Mouse (Mus musculus) E14TG2a.4 (cell line): ENCODE results near the gene Fabp6.

Experiments used
- CTCF ChIP-seq: conservative IDR thresholded peaks from 2 replicates; pipeline ENCODE4 v1.5.1; 2014; ENCODE audit warnings: low read length
- NANOG ChIP-seq: IDR thresholded peaks from 2 replicates; pipeline ENCODE4 v1.6.1; 2014; ENCODE audit warnings: borderline replicate concordance, low read length, mixed read lengths
- POU5F1 ChIP-seq: IDR thresholded peaks from 2 replicates; pipeline ENCODE4 v1.6.1; 2014; ENCODE audit warnings: low read length, borderline replicate concordance

- no peak for TF ChIP-seq CTCF
- no peak for TF ChIP-seq POU5F1
- no peak for TF ChIP-seq NANOG
Measured at GRCm38 (mm10) chr11:43604891-43605290, 3.6 kb upstream of the Fabp6 start.
